Mouse (Mus musculus) liver, embryonic 14.5 days (tissue): ENCODE measurements around the gene BC035044.
"Not testable (repeated sequence)": the region's sequence is repeated elsewhere in the genome, so short reads cannot be mapped to it uniquely, and the experiment has no call there.

Experiments used
- CTCF ChIP-seq: IDR thresholded peaks from 2 replicates; pipeline ENCODE4 v1.5.1; 2016; ENCODE audit warnings: antibody characterized with exemption, low read depth, control low read depth
- EP300 ChIP-seq: IDR thresholded peaks from 2 replicates; pipeline ENCODE4 v1.6.1; 2016; ENCODE audit warnings: antibody characterized with exemption, low read depth

DNA sequence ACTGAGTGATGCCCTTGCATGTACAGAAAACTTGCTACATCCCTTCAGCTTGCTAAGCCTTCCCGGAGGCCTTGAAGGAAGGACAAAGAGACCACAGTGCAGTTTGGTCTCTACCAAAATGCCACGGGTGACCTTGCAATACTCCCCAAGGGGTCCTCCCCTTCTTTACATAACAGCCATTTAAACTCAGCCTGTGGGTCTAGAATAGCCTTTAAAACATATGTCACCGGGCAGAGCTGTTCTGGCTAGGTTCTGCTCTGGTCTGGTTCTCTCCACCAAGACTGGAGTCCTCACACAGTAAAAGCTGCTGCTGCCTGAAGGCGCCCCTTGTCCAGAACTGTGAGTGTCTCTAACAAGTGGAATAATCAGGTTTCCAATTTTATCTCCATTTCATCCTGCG, 90.2 kb downstream of the BC035044 start:
- TF ChIP-seq CTCF, EP300: not testable (repeated sequence)
